8 mouse cellular contexts compared by ENCODE assay signal in the genomic region with DNA sequence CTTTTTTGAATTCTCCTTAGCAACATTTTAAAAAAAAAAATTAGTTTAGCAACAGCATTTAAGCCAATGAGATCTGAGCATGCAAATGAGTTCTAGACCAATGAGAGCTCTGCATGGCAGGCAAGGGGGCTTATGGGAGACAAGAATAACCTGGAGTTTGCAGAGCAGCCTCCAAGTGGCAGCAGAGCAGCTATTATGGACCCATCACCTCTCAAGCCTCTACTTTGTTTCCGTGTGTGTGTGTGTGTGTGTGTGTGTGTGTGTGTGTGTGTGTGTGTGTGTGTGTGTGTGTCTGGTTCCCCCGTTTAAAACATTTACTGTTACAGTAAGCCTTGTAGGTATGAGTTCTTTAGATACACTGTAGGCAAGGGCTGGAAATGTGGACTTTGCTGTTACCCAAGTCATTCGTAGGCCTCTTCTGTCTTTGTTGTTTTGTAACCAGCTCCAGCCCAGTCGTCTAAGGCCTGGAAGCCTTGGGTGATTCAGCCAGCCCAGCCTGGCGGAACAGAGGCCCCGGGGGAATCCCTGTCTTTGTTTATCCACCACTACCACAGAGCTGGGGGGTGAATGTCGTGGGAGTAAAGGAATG. TPM values are rescaled to one million over a fixed set of nuclear protein-coding genes. Genes with fewer than 3 reads are reported as not detected.
DNase-seq lines count a peak whose midpoint lies in the region; ATAC-seq and TF ChIP-seq lines count a peak whose summit lies in the region.

No protein-coding gene starts in this region.

- peak; percentile 99 for ATAC-seq in G1E (ENCODE audit: extremely low read depth, insufficient number of reproducible peaks, low FRiP score, poor library complexity, severe bottlenecking)
- peak; percentile 97 for ATAC-seq in forebrain, embryonic 15.5 days (replicated peaks)

- no peak overlapping the region for H3K4me3 ChIP-seq in G1E (ENCODE audit: low read depth, low read length)
- H3K4me3 ChIP-seq in forebrain, embryonic 15.5 days, result no peak overlapping the region
- H3K4me3 ChIP-seq in lung, adult 2 months (replicated peaks; ENCODE audit: extremely low read depth, low read depth, low read length), result no peak overlapping the region
- H3K4me3 ChIP-seq in olfactory bulb, adult 2 months (ENCODE audit: insufficient read depth, low read depth, low read length), result no peak overlapping the region
- no peak overlapping the region for H3K4me3 ChIP-seq in thymus, adult 2 months (ENCODE audit: control insufficient read depth, insufficient read depth, low read length)

- H3K4me2 ChIP-seq in forebrain, embryonic 15.5 days (replicated peaks), result 0 out of 2 replicates have a peak overlapping the region, but pooled peaks have one; percentile 21

- peaks cover 11% of the 10 kb centered on the region for H3K36me3 ChIP-seq in G1E (replicated peaks)
- no peaks in the 10 kb centered on the region for H3K36me3 ChIP-seq in forebrain, embryonic 15.5 days
- no peaks in the 10 kb centered on the region for H3K36me3 ChIP-seq in thymus, adult 2 months (ENCODE audit: control insufficient read depth, insufficient read depth, low read length)

- intact Hi-C loops in heart, postnatal 36 days (cut with DNase I), result loop anchor here (1.0 to 10.0 kb wide), 3 partner anchors 133 to 710 kb away; no protein-coding TSS in a partner anchor

- peak overlapping the region; percentile 82 for H3K27ac ChIP-seq in forebrain, embryonic 15.5 days (replicated peaks)
- H3K27ac ChIP-seq in olfactory bulb, adult 2 months (ENCODE audit: insufficient read depth, low read depth, low read length), result peak overlapping the region; percentile 70
- peak overlapping the region; percentile 41; the same call in 1 of the 2 replicates for H3K27ac ChIP-seq in thymus, adult 2 months (ENCODE audit: control insufficient read depth, insufficient read depth, low read length)

- H3K9me3 ChIP-seq in G1E (replicated peaks), result no peaks in the 10 kb centered on the region
- H3K9me3 ChIP-seq in forebrain, embryonic 15.5 days, result no peaks in the 10 kb centered on the region

- TF ChIP-seq CTCF in G1E (IDR thresholded peaks at IDR 0.05; ENCODE audit: low read depth, low read length), result no peak
- TF ChIP-seq CTCF in lung, adult 2 months (IDR thresholded peaks at IDR 0.05; ENCODE audit: insufficient read depth, low read length), result peak; percentile 73
- no peak for TF ChIP-seq CTCF in olfactory bulb, adult 2 months (IDR thresholded peaks at IDR 0.05; ENCODE audit: insufficient read depth, low read depth, low read length)
- TF ChIP-seq CTCF in thymus, adult 2 months (IDR thresholded peaks at IDR 0.05; ENCODE audit: borderline replicate concordance, control insufficient read depth, extremely low read depth, insufficient read depth, low read length, poor library complexity), result no peak

- no peak for TF ChIP-seq POLR2A in lung, adult 2 months (IDR thresholded peaks at IDR 0.05; ENCODE audit: borderline replicate concordance, extremely low read depth, low read depth, low read length)
- no peak for TF ChIP-seq POLR2A in olfactory bulb, adult 2 months (IDR thresholded peaks at IDR 0.05; ENCODE audit: insufficient read depth, low read depth, low read length)
- TF ChIP-seq POLR2A in thymus, adult 2 months (IDR thresholded peaks at IDR 0.05; ENCODE audit: control insufficient read depth, extremely low read depth, insufficient read depth, low read length, poor library complexity), result no peak

- peaks cover 32% of the 10 kb centered on the region for H3K4me1 ChIP-seq in G1E (ENCODE audit: insufficient read depth, low read depth, low read length)
- peaks cover 16% of the 10 kb centered on the region for H3K4me1 ChIP-seq in forebrain, embryonic 15.5 days
- peaks cover 11% of the 10 kb centered on the region for H3K4me1 ChIP-seq in lung, adult 2 months (ENCODE audit: control insufficient read depth, insufficient read depth, low read length)
- peaks cover 19% of the 10 kb centered on the region for H3K4me1 ChIP-seq in olfactory bulb, adult 2 months (ENCODE audit: control insufficient read depth, insufficient read depth, low read length)
- peaks cover 2% of the 10 kb centered on the region; the same call in 1 of the 2 replicates for H3K4me1 ChIP-seq in thymus, adult 2 months (replicated peaks; ENCODE audit: control insufficient read depth, insufficient read depth, low read length)

- H3K27me3 ChIP-seq in G1E (ENCODE audit: insufficient read depth, low read length), result peaks cover 5% of the 10 kb centered on the region
- no peaks in the 10 kb centered on the region for H3K27me3 ChIP-seq in forebrain, embryonic 15.5 days
- no peaks in the 10 kb centered on the region for H3K27me3 ChIP-seq in thymus, adult 2 months (ENCODE audit: control insufficient read depth, insufficient read depth, low read length)

- peak; percentile 81 for DNase-seq in G1E (ENCODE audit: low spot score)
- DNase-seq in brain, embryonic 18.5 days (ENCODE audit: low read depth, low spot score), result peak; percentile 88
- peak; percentile 61 to 62 for DNase-seq in heart, postnatal 36 days
- DNase-seq in layer of hippocampus, adult 18-20 months (ENCODE audit: low spot score in 2 of 2), result peak; percentile 42 to 83
- DNase-seq in lung, adult 2 months, result peak; percentile 53
- peak; percentile 71 for DNase-seq in thymus, adult 2 months

- H3K9ac ChIP-seq in forebrain, embryonic 15.5 days (replicated peaks), result no peak overlapping the region

- 16% methylated on average over 7 of the region's 7 CpGs for WGBS in forebrain, embryonic 15.5 days
- WGBS in lung, adult 2 months, result 9% methylated on average over 7 of the region's 7 CpGs
- 8% methylated on average over 7 of the region's 7 CpGs for WGBS in olfactory bulb, adult 2 months
- 43% methylated on average over 7 of the region's 7 CpGs for WGBS in thymus, adult 2 months

RNA-seq across cellular contexts. Expression of a gene that starts 37.8 kb away (rescaled TPM):
- total RNA-seq in G1E (2014; fragmentation: Nextera tagmentation) (2.9 and 4.8 TPM in 2 replicates), G1E (2017) (6.5 and 7.4 TPM in 2 replicates)
- polyA plus RNA-seq in G1E (2012), result 0.67 and 0.68 TPM in 2 replicates
- 80.6 and 82.9 TPM in 2 replicates for polyA plus RNA-seq in forebrain, embryonic 15.5 days (2015; fragmentation: Nextera tagmentation; extraction: Ambion mirVana)
- 100 to 1,000 TPM in 1 of 2 experiments, 10 to 100 TPM in 1; 80.0 to 103 TPM for total RNA-seq in heart, postnatal 36 days (2021)
- total RNA-seq in layer of hippocampus, adult 18-20 months (2021), result 10 to 100 TPM; 31.3 to 34.0 TPM
- polyA plus RNA-seq in lung, adult 2 months (2012; rRNA removed), result 36.0 and 44.5 TPM in 2 replicates
- polyA plus RNA-seq in olfactory bulb, adult 2 months (2012; ENCODE audit: insufficient read depth, insufficient read length, low replicate concordance, missing spikeins), result not detected in 2 replicates
- 9.2 and 9.6 TPM in 2 replicates for polyA plus RNA-seq in thymus, adult 2 months (2012; rRNA removed)

RNA-seq across cellular contexts. Expression of a gene that starts 46.5 kb away (rescaled TPM):
- total RNA-seq in G1E (2014; fragmentation: Nextera tagmentation) (not detected in 2 replicates), G1E (2017) (0.12 and 0.16 TPM in 2 replicates)
- polyA plus RNA-seq in G1E (2012), result not detected in 2 replicates
- polyA plus RNA-seq in forebrain, embryonic 15.5 days (2015; fragmentation: Nextera tagmentation; extraction: Ambion mirVana), result 0.15 TPM in 1 of 2 replicates, not detected in the other
- total RNA-seq in heart, postnatal 36 days (2021), result 1 to 10 TPM; 1.0 to 1.1 TPM
- under 1 TPM in 1 of 2 experiments, not detected in 1; 0.40 TPM for total RNA-seq in layer of hippocampus, adult 18-20 months (2021)
- 0.34 and 0.38 TPM in 2 replicates for polyA plus RNA-seq in lung, adult 2 months (2012; rRNA removed)
- not detected in 2 replicates for polyA plus RNA-seq in olfactory bulb, adult 2 months (2012; ENCODE audit: insufficient read depth, insufficient read length, low replicate concordance, missing spikeins)
- 0.15 TPM in 1 of 2 replicates, not detected in the other for polyA plus RNA-seq in thymus, adult 2 months (2012; rRNA removed)

RNA-seq across cellular contexts. Expression of a gene that starts 53.7 kb away (rescaled TPM):
- 86.3 and 90.6 TPM in 2 replicates for total RNA-seq in G1E (2014; fragmentation: Nextera tagmentation)
- total RNA-seq in G1E (2017), result 37.9 and 46.5 TPM in 2 replicates
- polyA plus RNA-seq in G1E (2012), result 4.3 and 5.4 TPM in 2 replicates
- polyA plus RNA-seq in forebrain, embryonic 15.5 days (2015; fragmentation: Nextera tagmentation; extraction: Ambion mirVana), result 61.2 and 62.6 TPM in 2 replicates
- total RNA-seq in heart, postnatal 36 days (2021), result 10 to 100 TPM; 68.7 to 77.8 TPM
- total RNA-seq in layer of hippocampus, adult 18-20 months (2021), result 100 to 1,000 TPM; 101 to 105 TPM
- polyA plus RNA-seq in lung, adult 2 months (2012; rRNA removed), result 24.2 TPM in 2 replicates
- polyA plus RNA-seq in olfactory bulb, adult 2 months (2012; ENCODE audit: insufficient read depth, insufficient read length, low replicate concordance, missing spikeins), result 87.2 TPM in 1 of 2 replicates, not detected in the other
- 15.3 and 22.7 TPM in 2 replicates for polyA plus RNA-seq in thymus, adult 2 months (2012; rRNA removed)
